ENCODE assay signal across 18 mouse cellular contexts in genomic region chr12:109827241-109827915, GRCm38 (mm10).
A peak's percentile ranks its signal among the peaks of the same experiment; 100 is the strongest.
DNase-seq lines count a peak whose midpoint lies in the region; ATAC-seq lines count a peak whose summit lies in the region.
"Had no signal": no experiment of that assay in that cellular context is flagged by ENCODE, and none has a peak within 500 bp of the region (broad histone marks: within the 10 kb centered on the region; RNA-seq: fewer than 3 reads in every experiment).

No protein-coding gene starts in this region.

- H3K27me3 ChIP-seq in forebrain, embryonic 13.5 days: no peaks in the 10 kb centered on the region
- H3K27me3 ChIP-seq in forebrain, embryonic 12.5 days: no peaks in the 10 kb centered on the region
- H3K27me3 ChIP-seq in midbrain, embryonic 11.5 days (ENCODE audit: control insufficient read depth, insufficient read depth, low read length): no peaks in the 10 kb centered on the region
- H3K27me3 ChIP-seq in midbrain, embryonic 10.5 days (ENCODE audit: low read depth, poor library complexity, severe bottlenecking): peaks cover 8% of the 10 kb centered on the region; the same call in 1 of the 2 replicates
- no peaks in the 10 kb centered on the region for H3K27me3 ChIP-seq in kidney, embryonic 14.5 days (ENCODE audit: control insufficient read depth, insufficient read depth, low read length)
- H3K27me3 ChIP-seq: embryonic facial prominence, embryonic 13.5 days; heart, embryonic 12.5 days; neural tube, embryonic 15.5 days had no signal

- no peak overlapping the region for H3K4me3 ChIP-seq in forebrain, embryonic 13.5 days
- H3K4me3 ChIP-seq in forebrain, embryonic 12.5 days (replicated peaks): no peak overlapping the region
- H3K4me3 ChIP-seq in midbrain, embryonic 11.5 days (ENCODE audit: low read depth, low read length): no peak overlapping the region
- H3K4me3 ChIP-seq in midbrain, embryonic 10.5 days: no peak overlapping the region
- no peak overlapping the region for H3K4me3 ChIP-seq in kidney, embryonic 14.5 days (ENCODE audit: low read length)
- H3K4me3 ChIP-seq: embryonic facial prominence, embryonic 13.5 days; heart, embryonic 12.5 days; limb, embryonic 15.5 days; neural tube, embryonic 15.5 days had no signal

- H3K9me3 ChIP-seq in forebrain, embryonic 13.5 days (replicated peaks): no peaks in the 10 kb centered on the region
- no peaks in the 10 kb centered on the region for H3K9me3 ChIP-seq in forebrain, embryonic 12.5 days
- H3K9me3 ChIP-seq in midbrain, embryonic 11.5 days (ENCODE audit: control insufficient read depth, low read length): no peaks in the 10 kb centered on the region
- H3K9me3 ChIP-seq in midbrain, embryonic 10.5 days (replicated peaks): 0 out of 2 replicates have a peak, but pooled peaks cover 10% of the 10 kb centered on the region
- H3K9me3 ChIP-seq in kidney, embryonic 14.5 days (ENCODE audit: control insufficient read depth, low read length): peaks cover 6% of the 10 kb centered on the region; the same call in 1 of the 2 replicates
- H3K9me3 ChIP-seq: embryonic facial prominence, embryonic 13.5 days; limb, embryonic 15.5 days; neural tube, embryonic 15.5 days had no signal

- WGBS in forebrain, embryonic 13.5 days: 59% methylated on average over 10 of the region's 10 CpGs
- 82% methylated on average over 10 of the region's 10 CpGs for WGBS in forebrain, embryonic 12.5 days
- 88% methylated on average over 10 of the region's 10 CpGs for WGBS in midbrain, embryonic 11.5 days
- 91% methylated on average over 10 of the region's 10 CpGs for WGBS in midbrain, embryonic 10.5 days
- 73% methylated on average over 10 of the region's 10 CpGs for WGBS in kidney, embryonic 14.5 days

- peaks cover 19% of the 10 kb centered on the region for H3K4me1 ChIP-seq in forebrain, embryonic 13.5 days
- H3K4me1 ChIP-seq in forebrain, embryonic 12.5 days: peaks cover 13% of the 10 kb centered on the region
- H3K4me1 ChIP-seq in midbrain, embryonic 11.5 days (ENCODE audit: control insufficient read depth, insufficient read depth, low read length): peaks cover 4% of the 10 kb centered on the region
- peaks cover 23% of the 10 kb centered on the region for H3K4me1 ChIP-seq in midbrain, embryonic 10.5 days
- H3K4me1 ChIP-seq in kidney, embryonic 14.5 days (ENCODE audit: control insufficient read depth, insufficient read depth, low read length): no peaks in the 10 kb centered on the region
- H3K4me1 ChIP-seq: heart, embryonic 12.5 days had no signal

- H3K36me3 ChIP-seq in forebrain, embryonic 13.5 days (ENCODE audit: poor library complexity, severe bottlenecking): no peaks in the 10 kb centered on the region
- no peaks in the 10 kb centered on the region for H3K36me3 ChIP-seq in forebrain, embryonic 12.5 days (replicated peaks)
- H3K36me3 ChIP-seq in midbrain, embryonic 11.5 days (ENCODE audit: control insufficient read depth, insufficient read depth, low read length): no peaks in the 10 kb centered on the region
- no peaks in the 10 kb centered on the region for H3K36me3 ChIP-seq in midbrain, embryonic 10.5 days
- no peaks in the 10 kb centered on the region for H3K36me3 ChIP-seq in kidney, embryonic 14.5 days (ENCODE audit: control insufficient read depth, insufficient read depth, low read length)
- H3K36me3 ChIP-seq: embryonic facial prominence, embryonic 13.5 days; heart, embryonic 12.5 days; limb, embryonic 15.5 days; neural tube, embryonic 15.5 days had no signal

- no peak overlapping the region for H3K4me2 ChIP-seq in forebrain, embryonic 13.5 days
- no peak overlapping the region for H3K4me2 ChIP-seq in forebrain, embryonic 12.5 days
- H3K4me2 ChIP-seq in midbrain, embryonic 11.5 days: no peak overlapping the region
- H3K4me2 ChIP-seq in kidney, embryonic 14.5 days (replicated peaks; ENCODE audit: low read depth, low read length): no peak overlapping the region
- H3K4me2 ChIP-seq: embryonic facial prominence, embryonic 13.5 days; heart, embryonic 12.5 days; limb, embryonic 15.5 days; lung, embryonic 14.5 days; neural tube, embryonic 15.5 days had no signal

- H3K9ac ChIP-seq in forebrain, embryonic 13.5 days: no peak overlapping the region
- H3K9ac ChIP-seq in forebrain, embryonic 12.5 days: no peak overlapping the region
- no peak overlapping the region for H3K9ac ChIP-seq in midbrain, embryonic 11.5 days (ENCODE audit: low read length)
- no peak overlapping the region for H3K9ac ChIP-seq in kidney, embryonic 14.5 days (ENCODE audit: low read depth, low read length)
- H3K9ac ChIP-seq: embryonic facial prominence, embryonic 13.5 days; heart, embryonic 12.5 days; limb, embryonic 15.5 days; lung, embryonic 14.5 days; neural tube, embryonic 15.5 days had no signal

- no peak overlapping the region for H3K27ac ChIP-seq in forebrain, embryonic 13.5 days
- H3K27ac ChIP-seq in forebrain, embryonic 12.5 days: no peak overlapping the region
- no peak overlapping the region for H3K27ac ChIP-seq in midbrain, embryonic 11.5 days (ENCODE audit: low read depth, low read length)
- no peak overlapping the region for H3K27ac ChIP-seq in midbrain, embryonic 10.5 days (replicated peaks)
- no peak overlapping the region for H3K27ac ChIP-seq in kidney, embryonic 14.5 days (ENCODE audit: low read depth, low read length)
- H3K27ac ChIP-seq: embryonic facial prominence, embryonic 13.5 days; limb, embryonic 15.5 days; neural tube, embryonic 15.5 days had no signal

- DNase-seq in midbrain, embryonic 11.5 days (ENCODE audit: low spot score, missing footprints): peak; percentile 67
- DNase-seq in midbrain, embryonic 10.5 days (ENCODE audit: low spot score): no peak
- peak; percentile 34 to 40 for DNase-seq in left cerebral cortex, adult 18-20 months (ENCODE audit: low spot score in 2 of 2)
- peak; percentile 12 for DNase-seq in right cerebral cortex, postnatal 36 days (ENCODE audit: low spot score in 2 of 2)
- no peak for DNase-seq in yolk sac, embryonic 10.5 days (ENCODE audit: low spot score)
- DNase-seq: adrenal gland, postnatal 25 days; cerebellum, adult 11 months; gastrocnemius, postnatal 36 days; heart, postnatal 4 days; kidney, postnatal 10 days; lung, embryonic 14.5 days had no signal

- peak; percentile 63; the same call in 1 of the 2 replicates for ATAC-seq in forebrain, embryonic 13.5 days
- ATAC-seq in forebrain, embryonic 12.5 days (ENCODE audit: low FRiP score): no peak
- ATAC-seq in midbrain, embryonic 11.5 days (ENCODE audit: low FRiP score): no peak
- ATAC-seq in kidney, embryonic 14.5 days (ENCODE audit: low FRiP score, low TSS enrichment): no peak

Comparison
In these comparisons a context has a peak if more than half of its experiments do, and no peak if none do; other contexts are left out.
1. DNase-seq: peak in midbrain, embryonic 11.5 days (single experiment), left cerebral cortex, adult 18-20 months (2 of 2) and right cerebral cortex, postnatal 36 days (2 of 2); none in midbrain, embryonic 10.5 days (single experiment) and yolk sac, embryonic 10.5 days (single experiment).